Mouse (Mus musculus) embryo, embryonic 10 days (tissue): ENCODE measurements around the gene Cpd.
"Not testable (repeated sequence)": the region's sequence is repeated elsewhere in the genome, so short reads cannot be mapped to it uniquely, and the experiment has no call there.

Experiments
- DNase-seq: peaks from one replicate; pipeline ENCODE4 v3.0.0-alpha.2; 2015; ENCODE audit warnings: low spot score

Cpd gene

GRCm38 (mm10) chr11:76847354-76847753, 536 bp upstream of the Cpd start:
- DNase-seq = no peak

- DNase-seq = peak; percentile 57
These were observed 574 bp downstream of the Cpd start for GRCm38 (mm10) chr11:76846011-76846877.

- no peak for DNase-seq
These were observed 1.4 kb downstream of the Cpd start for GRCm38 (mm10) chr11:76845275-76845980.

GRCm38 (mm10) chr11:76838573-76838972, 8.2 kb downstream of the Cpd start:
- no peak for DNase-seq

- no peak for DNase-seq
These were observed 10.5 kb downstream of the Cpd start for GRCm38 (mm10) chr11:76836317-76836716.

GRCm38 (mm10) chr11:76835868-76836267, 10.9 kb downstream of the Cpd start:
- DNase-seq = no peak

- no peak for DNase-seq
These were observed 12.2 kb downstream of the Cpd start for GRCm38 (mm10) chr11:76834665-76835064.

- DNase-seq = no peak
These were observed 21.9 kb downstream of the Cpd start for GRCm38 (mm10) chr11:76824885-76825265.

- DNase-seq = no peak
These were observed 22.5 kb downstream of the Cpd start for GRCm38 (mm10) chr11:76824238-76824884.

GRCm38 (mm10) chr11:76823641-76824040, 23.2 kb downstream of the Cpd start:
- no peak for DNase-seq

GRCm38 (mm10) chr11:76821353-76821752, 25.5 kb downstream of the Cpd start:
- DNase-seq = no peak

GRCm38 (mm10) chr11:76817664-76818063, 29.2 kb downstream of the Cpd start:
- DNase-seq = no peak

- no peak for DNase-seq
These were observed 35.9 kb downstream of the Cpd start for GRCm38 (mm10) chr11:76810706-76811495.

GRCm38 (mm10) chr11:76809450-76809849, 37.4 kb downstream of the Cpd start:
- DNase-seq = no peak

- no peak for DNase-seq
These were observed 38.3 kb downstream of the Cpd start for GRCm38 (mm10) chr11:76808550-76808949.

- DNase-seq = no peak
These were observed 39.7 kb downstream of the Cpd start for GRCm38 (mm10) chr11:76807007-76807679.

GRCm38 (mm10) chr11:76806026-76806425, 40.8 kb downstream of the Cpd start:
- DNase-seq = no peak

GRCm38 (mm10) chr11:76805072-76805471, 41.7 kb downstream of the Cpd start:
- DNase-seq = not testable (repeated sequence)

GRCm38 (mm10) chr11:76803266-76803665, 43.6 kb downstream of the Cpd start:
- DNase-seq = no peak

GRCm38 (mm10) chr11:76797236-76797635, 49.6 kb downstream of the Cpd start:
- DNase-seq = no peak

- no peak for DNase-seq
These were observed 51.5 kb downstream of the Cpd start for GRCm38 (mm10) chr11:76795326-76795725.
